Comparison of ENCODE assay signal across 19 mouse cellular contexts in the genomic region with DNA sequence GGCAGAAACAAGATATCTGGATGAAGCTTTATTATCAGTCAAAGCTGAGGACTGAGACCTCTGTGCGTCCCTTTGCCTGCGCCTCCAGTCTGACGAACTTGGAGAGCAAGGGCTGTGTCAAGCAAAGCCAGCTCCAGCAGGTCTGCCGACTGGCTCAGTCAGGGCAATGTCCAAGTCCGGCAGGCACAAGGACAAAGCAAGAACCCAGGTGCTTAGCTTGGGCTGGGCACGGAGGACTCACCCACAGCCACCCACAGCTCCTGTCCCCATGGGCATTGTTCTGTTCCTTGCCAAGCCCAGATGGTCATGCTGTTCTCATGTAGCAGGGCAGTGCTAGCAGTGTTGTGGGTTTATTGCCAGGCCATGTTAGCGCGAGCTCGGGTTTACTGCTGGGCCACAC. TPM values are rescaled to one million over a fixed set of nuclear protein-coding genes. Genes with fewer than 3 reads are reported as not detected.
DNase-seq lines count a peak whose midpoint lies in the region; ATAC-seq lines count a peak whose summit lies in the region.
"Had no signal": no experiment of that assay in that cellular context is flagged by ENCODE, and none has a peak within 500 bp of the region (broad histone marks: within the 10 kb centered on the region; RNA-seq: fewer than 3 reads in every experiment).

No protein-coding gene starts in this region.

- H3K9ac ChIP-seq in stomach, embryonic 16.5 days (ENCODE audit: low read length), result no peak overlapping the region
- H3K9ac ChIP-seq: hindbrain, embryonic 12.5 days; limb, embryonic 15.5 days; liver, postnatal 0 days; stomach, embryonic 15.5 days had no signal

- H3K27ac ChIP-seq in stomach, embryonic 16.5 days (ENCODE audit: low read length), result peak overlapping the region; percentile 33; the same call in 1 of the 2 replicates
- H3K27ac ChIP-seq: gastrocnemius, adult 2 months; heart, embryonic 10.5 days; hindbrain, embryonic 12.5 days; limb, embryonic 15.5 days; stomach, embryonic 15.5 days had no signal

- no peaks in the 10 kb centered on the region for H3K36me3 ChIP-seq in stomach, embryonic 16.5 days (ENCODE audit: control insufficient read depth, insufficient read depth, low read length)
- H3K36me3 ChIP-seq: heart, embryonic 10.5 days; hindbrain, embryonic 12.5 days; limb, embryonic 15.5 days; stomach, embryonic 15.5 days had no signal

- DNase-seq in cerebellum, postnatal 14 days, result peak; percentile 27 to 39
- DNase-seq in cerebellum, postnatal 36 days, result no peak
- DNase-seq in fat pad, adult 2 months (ENCODE audit: extremely low read depth, low read depth, low spot score), result peak; percentile 51
- DNase-seq in kidney, postnatal 10 days, result peak; percentile 51
- no peak for DNase-seq in thymus, postnatal 36 days
- DNase-seq in embryo, embryonic 9.5 days (ENCODE audit: extremely low spot score), result no peak
- DNase-seq: cerebellum, adult 8-10 months; embryo, embryonic 11 days; gastrocnemius, adult 2 months; heart, postnatal 10 days; liver, postnatal 0 days; lung, postnatal 14 days; midbrain, embryonic 14.5 days; right cerebral cortex, postnatal 14 days had no signal

- H3K27me3 ChIP-seq in stomach, embryonic 16.5 days (ENCODE audit: control insufficient read depth, insufficient read depth, low read length), result no peaks in the 10 kb centered on the region
- H3K27me3 ChIP-seq: limb, embryonic 15.5 days had no signal

- no peaks in the 10 kb centered on the region for H3K9me3 ChIP-seq in stomach, embryonic 16.5 days (replicated peaks; ENCODE audit: control insufficient read depth, low read length)
- H3K9me3 ChIP-seq: heart, embryonic 10.5 days; hindbrain, embryonic 12.5 days; limb, embryonic 15.5 days; stomach, embryonic 15.5 days had no signal

- H3K4me1 ChIP-seq in stomach, embryonic 16.5 days (ENCODE audit: control insufficient read depth, insufficient read depth, low read length), result peaks cover 9% of the 10 kb centered on the region
- H3K4me1 ChIP-seq: hindbrain, embryonic 12.5 days had no signal

- H3K4me2 ChIP-seq in stomach, embryonic 16.5 days (ENCODE audit: low read depth, low read length), result no peak overlapping the region
- H3K4me2 ChIP-seq: hindbrain, embryonic 12.5 days; limb, embryonic 15.5 days; stomach, embryonic 15.5 days had no signal

- WGBS in stomach, embryonic 16.5 days, result 73% methylated on average over 9 of the region's 9 CpGs

- no peak overlapping the region for H3K4me3 ChIP-seq in stomach, embryonic 16.5 days (replicated peaks; ENCODE audit: low read length)
- H3K4me3 ChIP-seq: gastrocnemius, adult 2 months; heart, embryonic 10.5 days; hindbrain, embryonic 12.5 days; limb, embryonic 15.5 days; stomach, embryonic 15.5 days had no signal

- no peak; the same call in 1 of the 2 replicates for ATAC-seq in stomach, embryonic 16.5 days (ENCODE audit: insufficient read depth, low FRiP score)
- ATAC-seq: liver, postnatal 0 days had no signal

RNA-seq across cellular contexts. Expression of a gene that starts 8.5 kb away (rescaled TPM):
- polyA plus RNA-seq in stomach, embryonic 16.5 days (2015; fragmentation: Nextera tagmentation; extraction: Ambion mirVana), result 7.8 and 8.7 TPM in 2 replicates

Comparison
In these comparisons a context has a peak if more than half of its experiments do, and no peak if none do; other contexts are left out.
1. DNase-seq: peak in cerebellum, postnatal 14 days (2 of 2), fat pad, adult 2 months (single experiment) and kidney, postnatal 10 days (single experiment); none in cerebellum, postnatal 36 days (0 of 2), thymus, postnatal 36 days (0 of 2) and embryo, embryonic 9.5 days (single experiment).